Mouse (Mus musculus) liver, embryonic 13.5 days (tissue): ENCODE data around the gene Nos2. TPM values are rescaled to one million over a fixed set of nuclear protein-coding genes. Genes with fewer than 3 reads are reported as not detected.
A peak's percentile ranks its signal among the peaks of the same experiment; 100 is the strongest.

ENCODE experiments used
- ATAC-seq: fragments of 200-750 bp; cut with Nextera tagmentation; 2 replicates; pipeline ENCODE4 v1.8.0; 2017; ENCODE audit warnings: low read depth, mild to moderate bottlenecking, moderate number of reproducible peaks, moderate library complexity
- DNase-seq: peaks from one replicate; pipeline ENCODE4 v3.0.0; 2022
- H3K27ac ChIP-seq: fragments of 300-500 bp; sonication (generic); 2 replicates; pipeline ENCODE4 v1.5.1; 2015; ENCODE audit warnings: moderate library complexity, mild to moderate bottlenecking, inconsistent platforms
- H3K27me3 ChIP-seq: fragments of 300-500 bp; sonication (generic); 2 replicates; pipeline ENCODE4 v1.6.1; 2015; ENCODE audit warnings: mild to moderate bottlenecking, inconsistent platforms
- H3K36me3 ChIP-seq: fragments of 300-500 bp; sonication (generic); 2 replicates; pipeline ENCODE4 v1.6.1; 2015; ENCODE audit warnings: mild to moderate bottlenecking, inconsistent platforms
- H3K4me1 ChIP-seq: fragments of 300-500 bp; sonication (generic); replicated peaks from 2 replicates; pipeline ENCODE4 v1.6.1; 2015; ENCODE audit warnings: inconsistent platforms
- H3K4me2 ChIP-seq: fragments of 300-500 bp; sonication (generic); 2 replicates; pipeline ENCODE4 v1.6.1; 2015; ENCODE audit warnings: inconsistent platforms, mild to moderate bottlenecking, moderate library complexity
- H3K4me3 ChIP-seq: fragments of 300-500 bp; sonication (generic); replicated peaks from 2 replicates; pipeline ENCODE4 v1.5.1; 2015; ENCODE audit warnings: mild to moderate bottlenecking, inconsistent platforms
- H3K9ac ChIP-seq: fragments of 300-500 bp; sonication (generic); 2 replicates; pipeline ENCODE4 v1.6.1; 2015; ENCODE audit warnings: mild to moderate bottlenecking, inconsistent platforms
- H3K9me3 ChIP-seq: fragments of 300-500 bp; sonication (generic); replicated peaks from 2 replicates; pipeline ENCODE4 v1.6.1; 2016; ENCODE audit warnings: inconsistent platforms
- WGBS: fragments of 180-500 bp; shearing (Covaris S2); methylation state at CpG from one replicate; pipeline ENCODE4 v1.1.7; 2015; ENCODE audit not compliant: insufficient replicate concordance; 5-methylcytosine and 5-hydroxymethylcytosine counted together
- polyA plus RNA-seq: library from polyadenylated mRNA; unstranded; fragments of >200 nt; fragmentation: Nextera tagmentation; extraction: Ambion mirVana; gene quantifications from 2 replicates; pipeline ENCODE4 v1.2.1, GENCODE M21; 2015

Gene Nos2
- polyA plus RNA-seq: 0.02 and 0.05 TPM in 2 replicates

DNA sequence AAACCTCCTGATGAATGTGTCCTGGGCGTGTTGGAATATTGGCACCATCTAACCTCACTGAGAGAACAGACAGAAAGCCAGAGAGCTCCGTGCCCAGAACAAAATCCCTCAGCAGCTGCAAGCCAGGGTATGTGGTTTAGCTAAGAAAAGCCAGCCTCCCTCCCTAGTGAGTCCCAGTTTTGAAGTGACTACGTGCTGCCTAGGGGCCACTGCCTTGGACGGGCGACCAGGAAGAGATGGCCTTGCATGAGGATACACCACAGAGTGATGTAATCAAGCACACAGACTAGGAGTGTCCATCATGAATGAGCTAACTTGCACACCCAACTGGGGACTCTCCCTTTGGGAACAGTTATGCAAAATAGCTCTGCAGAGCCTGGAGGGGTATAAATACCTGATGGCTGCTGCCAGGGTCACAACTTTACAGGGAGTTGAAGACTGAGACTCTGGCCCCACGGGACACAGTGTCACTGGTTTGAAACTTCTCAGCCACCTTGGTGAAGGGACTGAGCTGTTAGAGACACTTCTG, at the start of gene Nos2:
Nos2 (plus strand) TSS at position 377 of the 529 bp plus-strand sequence.
- Histone ChIP-seq H3K4me2 (no peak within 1 kb of the TSS), H3K27me3 (peaks cover 42% of the 10 kb centered on the region), H3K36me3 (no peaks in the 10 kb centered on the region), H3K4me3 (no peak within 1 kb of the TSS), H3K9ac (no peak within 1 kb of the TSS), H3K27ac (no peak within 1 kb of the TSS), H3K4me1 (peaks cover 5% of the 10 kb centered on the region; the same call in 1 of the 2 replicates), H3K9me3 (no peaks in the 10 kb centered on the region)
- ATAC-seq (no peak), DNase-seq (no peak)
- WGBS: 28% methylated on average over 6 of the region's 6 CpGs

DNA sequence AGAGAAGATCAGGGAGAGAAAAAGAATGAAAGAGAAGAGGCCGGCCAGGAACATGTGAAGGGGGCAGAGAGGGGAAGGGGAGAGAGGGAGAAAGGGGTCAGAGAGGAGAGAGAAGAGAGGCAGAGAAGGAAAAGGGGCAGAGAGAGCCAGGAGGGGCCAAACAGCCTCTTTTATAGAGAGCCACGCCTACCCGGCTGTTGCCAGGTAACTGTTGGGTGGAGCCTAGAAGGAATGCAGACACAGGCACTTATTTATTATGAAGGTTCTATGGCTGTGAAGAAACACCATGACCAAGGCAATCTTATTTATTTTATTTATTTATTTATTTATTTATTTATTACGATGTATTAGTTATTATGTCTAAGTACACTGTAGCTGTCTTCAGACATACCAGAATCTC, 49.7 kb upstream of the Nos2 start:
- no peak overlapping the region for H3K27ac ChIP-seq
- no peaks in the 10 kb centered on the region for H3K4me1 ChIP-seq
- H3K36me3 ChIP-seq: no peaks in the 10 kb centered on the region
- no peak overlapping the region for H3K4me3 ChIP-seq
- no peak overlapping the region for H3K9ac ChIP-seq
- 74% methylated on average over 4 of the region's 4 CpGs for WGBS
- DNase-seq (no peak), ATAC-seq (no peak)
- H3K9me3 ChIP-seq: no peaks in the 10 kb centered on the region
- no peak overlapping the region for H3K4me2 ChIP-seq
- no peaks in the 10 kb centered on the region for H3K27me3 ChIP-seq

DNA sequence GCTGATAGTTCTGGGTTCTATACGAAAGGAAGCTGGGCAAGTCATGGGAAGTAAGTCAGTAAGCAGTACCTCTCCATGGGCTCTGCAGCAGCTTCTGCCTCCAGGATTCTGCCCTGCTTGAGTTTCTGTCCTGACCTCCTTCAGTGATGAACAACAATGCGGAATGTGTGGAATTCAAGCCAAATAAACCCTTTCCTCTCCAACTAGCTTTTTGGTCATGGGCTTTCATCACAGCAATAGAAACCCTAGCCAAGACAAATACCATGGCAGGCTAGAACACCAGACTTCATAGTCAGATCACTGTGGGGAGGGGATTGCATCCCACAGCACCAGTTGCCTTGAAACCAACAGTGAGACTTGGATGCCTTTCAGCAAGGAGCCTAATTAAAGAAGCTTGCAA, 47.8 kb upstream of the Nos2 start:
- Histone ChIP-seq H3K9ac (no peak overlapping the region), H3K27me3 (no peaks in the 10 kb centered on the region), H3K27ac (no peak overlapping the region), H3K4me3 (no peak overlapping the region), H3K4me1 (no peaks in the 10 kb centered on the region), H3K4me2 (no peak overlapping the region), H3K36me3 (no peaks in the 10 kb centered on the region), H3K9me3 (no peaks in the 10 kb centered on the region)
- DNase-seq (no peak), ATAC-seq (no peak)
- 50% methylated on average over 2 of the region's 2 CpGs for WGBS

DNA sequence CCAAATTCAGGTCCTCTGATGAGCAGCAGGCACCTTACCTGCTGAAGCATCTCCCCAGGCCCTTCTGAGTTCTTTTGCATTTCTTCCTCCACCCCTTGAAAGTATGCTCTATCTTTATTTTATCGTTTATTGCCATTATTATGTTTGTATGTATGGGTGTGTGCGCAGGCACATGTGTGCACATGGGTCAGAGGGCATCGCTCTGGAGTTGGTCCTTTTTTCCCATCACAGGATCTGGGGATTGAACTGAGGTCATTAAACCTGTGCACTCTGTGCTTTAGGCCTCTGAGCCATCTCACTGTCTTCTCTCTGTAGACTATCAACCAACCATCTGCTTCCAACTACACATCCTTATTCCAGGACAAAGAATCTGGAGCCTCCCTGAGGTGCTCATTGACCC, 40.9 kb upstream of the Nos2 start:
- Histone ChIP-seq H3K27ac (no peak overlapping the region), H3K9ac (no peak overlapping the region), H3K4me3 (no peak overlapping the region), H3K4me2 (no peak overlapping the region), H3K9me3 (no peaks in the 10 kb centered on the region), H3K27me3 (no peaks in the 10 kb centered on the region), H3K36me3 (no peaks in the 10 kb centered on the region), H3K4me1 (no peaks in the 10 kb centered on the region)
- ATAC-seq (no peak), DNase-seq (no peak)
- 61% methylated on average over 3 of the region's 3 CpGs for WGBS

DNA sequence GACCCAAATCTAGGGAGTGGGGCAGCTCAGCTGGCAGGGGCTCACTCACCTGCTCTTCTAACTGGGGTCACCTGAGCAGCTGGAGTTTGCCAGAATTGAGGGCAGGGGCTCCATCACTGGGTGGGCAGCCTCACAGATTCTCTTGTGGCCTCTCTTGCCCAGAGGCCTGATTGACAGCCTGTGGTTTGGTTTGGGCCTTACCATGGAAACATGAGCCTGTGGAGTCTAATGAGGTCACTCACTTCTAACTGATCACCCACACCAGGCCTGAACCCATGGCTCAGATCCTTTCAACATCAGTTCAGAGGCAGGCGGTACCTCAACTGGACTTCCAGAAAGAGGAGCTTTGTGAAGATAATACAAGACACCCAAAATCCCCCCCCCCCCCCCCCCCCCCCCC, 33.9 kb upstream of the Nos2 start:
- H3K27ac ChIP-seq: no peak overlapping the region
- no peaks in the 10 kb centered on the region for H3K27me3 ChIP-seq
- 71% methylated on average over 1 of the region's 1 CpGs for WGBS
- no peak overlapping the region for H3K4me3 ChIP-seq
- H3K4me1 ChIP-seq: peaks cover 6% of the 10 kb centered on the region; the same call in 1 of the 2 replicates
- no peak for DNase-seq
- H3K4me2 ChIP-seq: no peak overlapping the region
- ATAC-seq: no peak
- H3K9ac ChIP-seq: no peak overlapping the region
- no peaks in the 10 kb centered on the region for H3K9me3 ChIP-seq
- no peaks in the 10 kb centered on the region for H3K36me3 ChIP-seq

DNA sequence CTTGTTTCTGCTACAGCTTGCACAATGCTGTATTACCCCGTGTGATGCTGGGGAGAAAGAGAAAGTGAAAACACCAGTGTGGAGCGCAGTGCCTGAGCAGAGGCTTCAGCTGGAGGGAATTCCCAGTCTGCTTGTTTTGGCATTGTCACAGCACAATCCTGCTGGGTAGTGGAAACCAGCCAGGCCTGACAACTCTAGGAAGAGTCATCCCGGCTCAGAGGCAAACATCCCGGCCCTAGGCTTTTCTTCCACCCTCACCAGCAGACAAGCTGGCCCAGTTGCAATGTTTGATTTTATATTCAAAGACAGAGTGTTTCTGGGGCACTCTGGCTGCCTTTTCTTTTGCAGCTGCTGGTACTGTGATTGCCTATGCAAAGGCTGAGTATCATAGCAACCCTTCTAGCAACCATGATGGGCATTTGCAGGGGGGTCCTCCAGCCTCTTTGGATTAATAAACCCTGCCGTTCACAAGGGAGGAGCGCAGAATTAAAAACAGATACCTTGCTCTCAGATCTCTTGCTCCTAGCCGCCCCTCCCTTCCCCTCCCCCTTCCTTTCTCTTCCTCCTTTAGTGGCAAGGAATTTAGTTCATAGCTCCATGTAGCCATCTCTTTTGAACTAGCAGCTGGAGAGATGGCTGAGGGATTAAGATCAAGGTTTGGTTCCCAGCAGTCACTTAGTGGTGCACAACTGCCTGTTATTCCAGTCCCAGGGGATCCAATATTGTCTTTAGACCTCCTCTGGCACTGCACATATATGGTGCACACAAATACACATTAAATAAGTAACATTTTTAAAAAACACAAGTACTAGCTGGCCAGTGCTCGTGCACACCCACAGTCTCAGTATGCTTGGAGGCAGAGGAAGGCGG, 33.2 kb upstream of the Nos2 start:
- Histone ChIP-seq H3K9ac (no peak overlapping the region), H3K9me3 (no peaks in the 10 kb centered on the region), H3K4me3 (no peak overlapping the region), H3K27me3 (no peaks in the 10 kb centered on the region), H3K27ac (no peak overlapping the region), H3K4me1 (peaks cover 6% of the 10 kb centered on the region; the same call in 1 of the 2 replicates), H3K4me2 (no peak overlapping the region), H3K36me3 (no peaks in the 10 kb centered on the region)
- DNase-seq: no peak
- WGBS: 57% methylated on average over 8 of the region's 9 CpGs
- ATAC-seq: no peak

DNA sequence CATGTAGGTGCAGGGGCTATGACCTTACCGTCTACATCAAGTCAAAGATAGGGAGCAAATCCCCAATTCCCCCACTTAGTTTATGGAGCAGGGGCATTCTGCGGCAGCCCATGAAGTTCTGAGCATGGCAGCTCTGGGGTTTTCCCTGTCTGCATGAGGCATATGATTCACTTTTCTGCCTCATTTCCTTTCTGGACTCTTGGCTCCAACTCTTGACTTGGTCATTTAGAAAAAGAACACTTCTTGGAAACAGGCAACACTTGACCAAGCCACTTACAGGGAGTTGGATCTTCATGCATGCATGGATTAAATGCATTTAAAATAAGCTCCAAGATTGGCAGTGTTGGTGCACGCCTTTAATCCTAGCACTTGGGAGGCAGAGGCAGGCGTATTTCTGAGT, 31.4 kb upstream of the Nos2 start:
- Histone ChIP-seq H3K9me3 (no peaks in the 10 kb centered on the region), H3K27me3 (no peaks in the 10 kb centered on the region), H3K4me1 (peaks cover 6% of the 10 kb centered on the region; the same call in 1 of the 2 replicates), H3K4me3 (no peak overlapping the region), H3K27ac (no peak overlapping the region), H3K4me2 (no peak overlapping the region), H3K9ac (no peak overlapping the region), H3K36me3 (no peaks in the 10 kb centered on the region)
- 58% methylated on average over 4 of the region's 4 CpGs for WGBS
- DNase-seq (no peak), ATAC-seq (no peak)

DNA sequence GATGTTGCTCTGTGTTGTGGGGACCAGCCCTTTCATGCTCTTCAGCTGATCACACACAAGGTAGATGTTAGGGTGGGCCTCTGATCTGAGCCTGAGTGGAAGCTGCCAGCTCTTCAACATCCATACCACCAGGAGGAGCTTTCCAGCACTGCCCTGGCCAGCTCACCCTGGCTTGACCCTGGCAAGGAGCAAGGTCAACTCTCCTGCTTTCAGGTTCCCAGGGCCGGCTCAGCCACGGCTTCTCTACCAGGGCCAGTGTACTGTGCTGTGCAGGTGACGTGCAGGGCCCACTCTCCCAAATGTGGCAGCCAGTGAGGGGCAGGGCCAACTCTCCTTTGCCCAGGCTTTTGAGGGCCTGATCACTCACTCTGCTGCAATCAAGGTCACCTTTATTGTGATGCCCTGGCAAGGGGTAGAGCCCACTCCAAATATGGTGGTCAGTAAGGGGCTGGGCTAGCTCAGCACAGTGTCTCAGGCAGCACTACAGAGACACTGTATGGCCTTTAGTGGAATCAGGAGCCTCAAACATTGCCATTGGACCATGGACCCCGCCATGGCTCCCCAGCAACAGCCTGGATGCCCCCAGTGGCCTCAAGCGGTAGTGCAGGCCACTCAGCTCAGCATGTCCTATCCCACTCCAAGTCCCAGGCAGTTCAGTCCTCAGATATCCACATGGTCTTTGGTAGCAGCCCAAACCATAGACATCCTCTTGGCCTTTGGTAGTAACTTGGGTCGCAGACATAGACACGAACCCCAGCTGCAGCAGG, 24.0 kb upstream of the Nos2 start:
- no peak overlapping the region for H3K9ac ChIP-seq
- ATAC-seq (no peak), DNase-seq (peak; percentile 5)
- no peaks in the 10 kb centered on the region for H3K36me3 ChIP-seq
- no peaks in the 10 kb centered on the region for H3K27me3 ChIP-seq
- H3K27ac ChIP-seq: no peak overlapping the region
- WGBS: 53% methylated on average over 7 of the region's 7 CpGs
- H3K4me2 ChIP-seq: no peak overlapping the region
- H3K9me3 ChIP-seq: no peaks in the 10 kb centered on the region
- H3K4me3 ChIP-seq: no peak overlapping the region
- no peaks in the 10 kb centered on the region for H3K4me1 ChIP-seq

DNA sequence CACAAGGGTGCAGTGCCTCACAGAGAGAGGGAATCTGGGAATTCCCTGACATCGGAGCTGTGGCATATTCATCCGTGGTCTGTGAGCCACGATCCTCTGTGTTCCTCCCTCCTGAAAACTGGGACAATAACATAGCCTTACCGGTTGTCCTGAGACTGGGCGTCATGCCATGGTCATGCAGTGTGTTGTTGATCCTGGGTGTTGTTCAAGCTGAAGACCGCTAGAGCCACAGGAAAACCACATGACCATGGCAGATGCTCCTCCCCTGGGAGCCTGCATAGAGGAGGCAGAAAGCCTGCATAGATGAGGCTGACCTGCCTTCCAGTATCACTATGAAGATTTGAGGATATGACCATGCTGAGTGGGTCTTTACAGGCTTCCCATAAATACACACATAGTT, 5.1 kb upstream of the Nos2 start:
- no peaks in the 10 kb centered on the region for H3K36me3 ChIP-seq
- no peak for DNase-seq
- H3K4me2 ChIP-seq: no peak overlapping the region
- no peak overlapping the region for H3K9ac ChIP-seq
- no peak overlapping the region for H3K4me3 ChIP-seq
- 52% methylated on average over 6 of the region's 6 CpGs for WGBS
- H3K9me3 ChIP-seq: no peaks in the 10 kb centered on the region
- no peak for ATAC-seq
- H3K27me3 ChIP-seq: peaks cover 2% of the 10 kb centered on the region; the same call in 1 of the 2 replicates
- H3K27ac ChIP-seq: no peak overlapping the region
- no peaks in the 10 kb centered on the region for H3K4me1 ChIP-seq

DNA sequence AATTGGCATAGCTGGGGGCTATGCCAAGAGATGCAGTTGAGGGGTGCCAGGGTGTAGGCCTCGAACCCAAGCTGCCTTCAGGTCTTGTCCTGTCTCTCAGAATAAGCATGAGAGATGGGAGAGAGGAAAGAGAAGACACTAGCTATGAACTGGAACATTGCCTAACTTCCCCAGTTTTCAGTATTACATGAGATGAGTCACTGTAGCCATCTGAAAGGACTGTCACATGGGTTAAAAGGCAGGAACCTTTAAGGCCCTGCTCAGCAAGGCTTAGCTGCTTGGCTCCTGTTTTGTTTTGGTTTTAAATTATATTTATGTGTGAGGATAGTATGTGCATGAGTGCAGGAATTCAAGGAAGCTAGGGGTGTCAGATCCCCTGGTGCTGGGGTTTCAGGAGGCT, 4.2 kb upstream of the Nos2 start:
- no peaks in the 10 kb centered on the region for H3K9me3 ChIP-seq
- DNase-seq: no peak
- H3K36me3 ChIP-seq: no peaks in the 10 kb centered on the region
- H3K4me3 ChIP-seq: no peak overlapping the region
- ATAC-seq: no peak
- no peak overlapping the region for H3K4me2 ChIP-seq
- 67% methylated on average over 1 of the region's 1 CpGs for WGBS
- H3K9ac ChIP-seq: no peak overlapping the region
- H3K4me1 ChIP-seq: no peaks in the 10 kb centered on the region
- peaks cover 7% of the 10 kb centered on the region; the same call in 1 of the 2 replicates for H3K27me3 ChIP-seq
- H3K27ac ChIP-seq: no peak overlapping the region

DNA sequence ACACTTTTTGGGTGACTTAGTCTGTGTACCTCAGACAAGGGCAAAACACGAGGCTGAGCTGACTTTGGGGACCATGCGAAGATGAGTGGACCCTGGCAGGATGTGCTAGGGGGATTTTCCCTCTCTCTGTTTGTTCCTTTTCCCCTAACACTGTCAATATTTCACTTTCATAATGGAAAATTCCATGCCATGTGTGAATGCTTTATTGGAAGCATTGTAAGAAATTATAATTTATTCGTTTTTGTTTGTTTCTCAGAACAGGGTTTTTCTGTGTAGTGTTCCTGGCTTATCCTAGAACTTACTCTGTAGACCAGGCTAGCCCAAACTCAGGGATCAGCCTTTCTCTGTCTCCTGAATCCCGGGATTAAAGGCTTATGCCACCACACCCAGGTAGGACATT, 842 bp upstream of the Nos2 start:
- H3K9me3 ChIP-seq: no peaks in the 10 kb centered on the region
- peaks cover 2% of the 10 kb centered on the region; the same call in 1 of the 2 replicates for H3K4me1 ChIP-seq
- no peaks in the 10 kb centered on the region for H3K36me3 ChIP-seq
- DNase-seq (no peak), ATAC-seq (no peak)
- WGBS: 37% methylated on average over 4 of the region's 4 CpGs
- H3K4me2 ChIP-seq: no peak overlapping the region
- H3K27me3 ChIP-seq: peaks cover 34% of the 10 kb centered on the region
- no peak overlapping the region for H3K9ac ChIP-seq
- no peak overlapping the region for H3K27ac ChIP-seq
- H3K4me3 ChIP-seq: no peak overlapping the region
